Mouse (Mus musculus) neural tube, embryonic 13.5 days (tissue): ENCODE data around the gene Lrrc66. TPM values are rescaled to one million over a fixed set of nuclear protein-coding genes. Genes with fewer than 3 reads are reported as not detected.

Source experiments
- ATAC-seq: fragments of 200-750 bp; cut with Nextera tagmentation; 2 replicates; pipeline ENCODE4 v1.8.0; 2017; ENCODE audit warnings: low read depth, mild to moderate bottlenecking, moderate TSS enrichment, moderate library complexity
- H3K27ac ChIP-seq: fragments of 300-500 bp; sonication (generic); replicated peaks from 2 replicates; pipeline ENCODE4 v1.5.1; 2015; ENCODE audit warnings: moderate library complexity, mild to moderate bottlenecking, inconsistent platforms
- H3K27me3 ChIP-seq: fragments of 300-500 bp; sonication (generic); 2 replicates; pipeline ENCODE4 v1.6.1; 2015; ENCODE audit warnings: mild to moderate bottlenecking, inconsistent platforms
- H3K36me3 ChIP-seq: fragments of 300-500 bp; sonication (generic); 2 replicates; pipeline ENCODE4 v1.6.1; 2015; ENCODE audit warnings: mild to moderate bottlenecking, inconsistent platforms
- H3K4me1 ChIP-seq: fragments of 300-500 bp; sonication (generic); replicated peaks from 2 replicates; pipeline ENCODE4 v1.6.1; 2015; ENCODE audit warnings: inconsistent platforms
- H3K4me2 ChIP-seq: fragments of 300-500 bp; sonication (generic); 2 replicates; pipeline ENCODE4 v1.6.1; 2015; ENCODE audit warnings: inconsistent platforms, mild to moderate bottlenecking, moderate library complexity
- H3K4me3 ChIP-seq: fragments of 300-500 bp; sonication (generic); 2 replicates; pipeline ENCODE4 v1.5.1; 2015; ENCODE audit warnings: mild to moderate bottlenecking, inconsistent platforms
- H3K9ac ChIP-seq: fragments of 300-500 bp; sonication (generic); 2 replicates; pipeline ENCODE4 v1.6.1; 2015; ENCODE audit warnings: moderate library complexity, mild to moderate bottlenecking, inconsistent platforms
- H3K9me3 ChIP-seq: fragments of 300-500 bp; sonication (generic); 2 replicates; pipeline ENCODE4 v1.6.1; 2016; ENCODE audit warnings: inconsistent platforms
- WGBS: fragments of 180-500 bp; shearing (Covaris S2); methylation state at CpG from one replicate; pipeline ENCODE4 v1.1.7; 2015; 5-methylcytosine and 5-hydroxymethylcytosine counted together
- polyA plus RNA-seq: library from polyadenylated mRNA; unstranded; fragments of >200 nt; fragmentation: Nextera tagmentation; extraction: Ambion mirVana; gene quantifications from 2 replicates; pipeline ENCODE4 v1.2.1, GENCODE M21; 2015

The Lrrc66 gene
- polyA plus RNA-seq, 1 experiment from 2014 or later = not detected

DNA sequence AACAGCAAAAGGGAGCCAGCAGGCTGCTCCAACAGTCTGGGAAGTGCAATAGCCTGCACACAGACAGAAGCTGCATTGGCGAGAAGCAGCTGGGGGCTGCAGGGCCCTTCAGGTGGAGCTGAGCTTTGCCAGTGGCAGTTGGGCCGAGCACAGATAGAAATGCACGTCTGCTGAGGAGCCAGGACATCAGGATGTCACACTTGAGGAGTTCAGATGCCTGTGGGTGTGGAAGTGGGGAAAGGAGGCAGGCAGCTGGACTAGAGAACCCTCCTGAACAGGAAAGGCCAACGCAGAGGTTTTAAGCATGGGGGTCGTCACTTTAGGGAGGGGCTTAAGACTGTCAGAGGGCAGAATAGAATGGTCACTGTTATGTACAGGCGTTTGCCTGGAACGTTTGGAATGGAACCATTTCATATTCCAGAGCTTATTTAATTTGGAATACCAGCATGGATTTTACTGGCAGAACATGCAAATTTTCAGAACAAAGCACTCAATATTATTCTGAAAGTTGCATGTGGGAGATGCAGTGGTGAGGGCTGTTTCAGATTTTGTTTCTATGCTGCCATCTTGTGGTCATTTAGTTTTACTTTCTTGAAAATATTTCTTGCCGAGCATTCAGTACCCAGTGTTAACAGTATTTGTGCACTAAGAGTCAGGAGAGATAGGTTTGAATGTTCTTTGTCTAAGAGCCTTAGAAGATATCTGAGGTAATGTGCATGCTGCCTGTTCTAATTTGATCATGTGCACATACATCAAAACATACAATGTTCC is 5.2 kb upstream of the Lrrc66 start:
- Histone ChIP-seq H3K36me3 (peaks cover 50% of the 10 kb centered on the region), H3K9ac (no peak overlapping the region), H3K9me3 (0 out of 2 replicates have a peak, but pooled peaks cover 5% of the 10 kb centered on the region)

DNA sequence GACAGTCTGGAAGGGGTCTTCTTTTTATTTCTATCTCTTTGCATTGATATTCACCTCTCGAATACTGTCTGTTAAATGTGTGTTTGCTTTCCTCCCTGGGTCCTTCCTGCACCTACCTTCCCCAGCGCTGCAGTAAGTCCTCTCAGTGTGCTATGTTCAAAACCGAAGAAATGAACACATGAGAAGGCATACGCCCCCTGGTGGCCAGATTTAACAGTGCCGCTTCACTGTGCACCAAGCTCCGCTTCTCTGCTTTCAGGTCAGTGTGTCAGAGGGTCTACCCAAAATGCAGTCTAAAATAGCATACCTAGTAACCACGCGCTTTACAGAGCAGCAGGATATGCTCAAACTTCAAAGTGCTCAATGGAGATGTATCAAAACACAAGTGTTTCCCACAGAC is 815 bp upstream of the Lrrc66 start:
- H3K9ac ChIP-seq = no peak overlapping the region
- H3K4me2 ChIP-seq = no peak overlapping the region
- no peak for ATAC-seq
- 58% methylated on average over 8 of the region's 8 CpGs for WGBS
- H3K27ac ChIP-seq = no peak overlapping the region
- 0 out of 2 replicates have a peak, but pooled peaks cover 5% of the 10 kb centered on the region for H3K9me3 ChIP-seq
- no peaks in the 10 kb centered on the region for H3K27me3 ChIP-seq
- H3K36me3 ChIP-seq = peaks cover 27% of the 10 kb centered on the region
- H3K4me3 ChIP-seq = no peak overlapping the region
- peaks cover 7% of the 10 kb centered on the region for H3K4me1 ChIP-seq

More for the DNA sequence above, 5.2 kb upstream of the Lrrc66 start:
- H3K27ac ChIP-seq = no peak overlapping the region
- 41% methylated on average over 8 of the region's 8 CpGs for WGBS
- no peaks in the 10 kb centered on the region for H3K27me3 ChIP-seq
- no peak overlapping the region for H3K4me3 ChIP-seq
- H3K4me2 ChIP-seq = no peak overlapping the region
- ATAC-seq = peak; percentile 66
- H3K4me1 ChIP-seq = no peaks in the 10 kb centered on the region

- 39% methylated on average over 10 of the region's 10 CpGs for WGBS
- Histone ChIP-seq H3K27ac (no peak overlapping the region), H3K27me3 (no peaks in the 10 kb centered on the region), H3K4me1 (peaks cover 7% of the 10 kb centered on the region), H3K4me2 (no peak overlapping the region), H3K9me3 (0 out of 2 replicates have a peak, but pooled peaks cover 5% of the 10 kb centered on the region), H3K4me3 (no peak overlapping the region), H3K9ac (no peak overlapping the region), H3K36me3 (peaks cover 22% of the 10 kb centered on the region)
- ATAC-seq = no peak
These were observed 1.2 kb downstream of the Lrrc66 start for GRCm38 (mm10) chr5:73631001-73631558.

DNA sequence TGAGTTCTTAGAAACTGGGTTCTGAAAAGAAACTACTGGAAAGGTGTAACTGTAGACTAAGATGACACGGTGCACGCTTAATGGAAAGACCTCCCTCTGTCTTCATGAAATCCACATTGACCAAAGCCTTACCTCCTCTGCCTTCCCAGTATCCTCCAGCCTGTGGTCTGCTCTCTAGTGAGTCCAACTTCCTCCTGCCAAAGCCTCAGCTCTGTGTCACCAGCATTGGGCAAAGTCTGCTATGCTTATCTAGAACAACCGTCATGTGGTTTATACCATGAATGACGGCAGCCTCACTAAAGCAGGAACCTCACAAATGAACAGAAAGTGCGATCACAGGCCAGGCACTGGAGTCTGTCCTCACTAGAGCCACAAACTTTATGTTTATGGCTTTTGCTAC is 2.2 kb downstream of the Lrrc66 start:
- Histone ChIP-seq H3K4me2 (no peak overlapping the region), H3K27me3 (no peaks in the 10 kb centered on the region), H3K4me3 (no peak overlapping the region), H3K4me1 (peaks cover 7% of the 10 kb centered on the region), H3K27ac (no peak overlapping the region), H3K36me3 (peaks cover 15% of the 10 kb centered on the region), H3K9ac (no peak overlapping the region), H3K9me3 (0 out of 2 replicates have a peak, but pooled peaks cover 5% of the 10 kb centered on the region)
- ATAC-seq = no peak
- 88% methylated on average over 5 of the region's 5 CpGs for WGBS

- ATAC-seq = no peak
- no peak overlapping the region for H3K27ac ChIP-seq
- no peak overlapping the region for H3K9ac ChIP-seq
- peaks cover 7% of the 10 kb centered on the region for H3K4me1 ChIP-seq
- 77% methylated on average over 15 of the region's 15 CpGs for WGBS
- H3K27me3 ChIP-seq = no peaks in the 10 kb centered on the region
- no peaks in the 10 kb centered on the region for H3K36me3 ChIP-seq
- no peak overlapping the region for H3K4me3 ChIP-seq
- H3K4me2 ChIP-seq = no peak overlapping the region
- no peaks in the 10 kb centered on the region for H3K9me3 ChIP-seq
These were observed 4.3 kb downstream of the Lrrc66 start for GRCm38 (mm10) chr5:73627991-73628390.

GRCm38 (mm10) chr5:73627559-73627958 is 4.8 kb downstream of the Lrrc66 start:
- WGBS = 64% methylated on average over 4 of the region's 4 CpGs
- H3K27me3 ChIP-seq = no peaks in the 10 kb centered on the region
- no peak overlapping the region for H3K4me2 ChIP-seq
- peaks cover 7% of the 10 kb centered on the region for H3K4me1 ChIP-seq
- H3K4me3 ChIP-seq = no peak overlapping the region
- no peaks in the 10 kb centered on the region for H3K36me3 ChIP-seq
- ATAC-seq = no peak
- H3K9ac ChIP-seq = no peak overlapping the region
- no peak overlapping the region for H3K27ac ChIP-seq
- no peaks in the 10 kb centered on the region for H3K9me3 ChIP-seq

DNA sequence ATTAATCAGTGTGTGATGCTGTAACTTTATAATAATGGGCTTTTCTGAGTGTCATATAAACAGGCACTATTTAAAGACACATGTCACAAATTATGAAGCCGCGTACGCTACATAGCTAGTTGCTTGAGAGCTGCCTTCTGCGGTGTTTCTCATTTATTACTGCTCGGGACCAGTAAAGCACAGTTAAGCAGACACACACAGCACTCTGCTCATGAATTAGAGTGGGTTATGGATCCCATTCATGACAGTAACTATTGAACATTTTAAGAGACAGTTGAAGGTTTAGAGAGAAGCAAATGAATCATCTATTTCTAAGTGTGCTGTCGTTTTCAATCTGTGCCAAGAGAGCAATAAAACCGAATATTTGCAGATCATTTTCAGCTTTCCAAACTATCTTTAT is 5.5 kb downstream of the Lrrc66 start:
- H3K4me3 ChIP-seq = no peak overlapping the region
- no peaks in the 10 kb centered on the region for H3K27me3 ChIP-seq
- H3K27ac ChIP-seq = no peak overlapping the region
- WGBS = 61% methylated on average over 7 of the region's 7 CpGs
- peak; percentile 53; the same call in 1 of the 2 replicates for ATAC-seq
- peaks cover 7% of the 10 kb centered on the region for H3K4me1 ChIP-seq
- no peak overlapping the region for H3K9ac ChIP-seq
- H3K4me2 ChIP-seq = no peak overlapping the region
- no peaks in the 10 kb centered on the region for H3K36me3 ChIP-seq
- no peaks in the 10 kb centered on the region for H3K9me3 ChIP-seq

GRCm38 (mm10) chr5:73625505-73625904 is 6.8 kb downstream of the Lrrc66 start:
- no peaks in the 10 kb centered on the region for H3K36me3 ChIP-seq
- no peak overlapping the region for H3K4me3 ChIP-seq
- ATAC-seq = no peak
- H3K9me3 ChIP-seq = no peaks in the 10 kb centered on the region
- 76% methylated on average over 1 of the region's 1 CpGs for WGBS
- H3K27me3 ChIP-seq = no peaks in the 10 kb centered on the region
- no peak overlapping the region for H3K9ac ChIP-seq
- H3K4me1 ChIP-seq = no peaks in the 10 kb centered on the region
- H3K27ac ChIP-seq = no peak overlapping the region
- H3K4me2 ChIP-seq = no peak overlapping the region

GRCm38 (mm10) chr5:73618969-73619368 is 13.4 kb downstream of the Lrrc66 start:
- ATAC-seq = no peak
- 93% methylated on average over 1 of the region's 1 CpGs for WGBS
- H3K4me3 ChIP-seq = no peak overlapping the region

DNA sequence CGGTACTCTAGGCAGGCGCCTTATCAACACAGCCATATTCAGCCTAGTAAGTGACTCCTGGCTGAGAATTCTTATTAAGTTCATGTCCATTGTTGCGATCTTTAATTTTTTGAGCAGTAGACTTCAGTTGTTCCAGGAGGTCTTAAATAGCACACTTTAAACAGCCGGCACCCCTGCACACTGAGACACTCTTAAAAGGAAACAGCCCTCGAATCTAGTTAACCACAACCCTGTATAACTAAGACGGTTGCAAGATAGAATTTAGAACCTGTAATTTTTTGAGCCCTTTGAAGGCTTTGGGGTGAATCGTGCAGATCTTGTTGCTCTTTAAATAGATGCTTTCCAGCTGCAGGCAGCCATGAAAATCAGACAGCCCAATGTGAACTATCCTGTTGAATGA is 17.1 kb downstream of the Lrrc66 start:
- Histone ChIP-seq H3K4me3 (no peak overlapping the region), H3K4me1 (no peaks in the 10 kb centered on the region), H3K9me3 (peaks cover 5% of the 10 kb centered on the region; the same call in 1 of the 2 replicates), H3K27me3 (no peaks in the 10 kb centered on the region), H3K27ac (no peak overlapping the region), H3K36me3 (no peaks in the 10 kb centered on the region), H3K4me2 (no peak overlapping the region), H3K9ac (no peak overlapping the region)
- 83% methylated on average over 7 of the region's 7 CpGs for WGBS
- no peak for ATAC-seq

More at GRCm38 (mm10) chr5:73618969-73619368, 13.4 kb downstream of the Lrrc66 start:
- Histone ChIP-seq H3K4me1 (no peaks in the 10 kb centered on the region), H3K9me3 (no peaks in the 10 kb centered on the region), H3K4me2 (no peak overlapping the region), H3K27me3 (no peaks in the 10 kb centered on the region), H3K27ac (no peak overlapping the region), H3K36me3 (no peaks in the 10 kb centered on the region), H3K9ac (no peak overlapping the region)

DNA sequence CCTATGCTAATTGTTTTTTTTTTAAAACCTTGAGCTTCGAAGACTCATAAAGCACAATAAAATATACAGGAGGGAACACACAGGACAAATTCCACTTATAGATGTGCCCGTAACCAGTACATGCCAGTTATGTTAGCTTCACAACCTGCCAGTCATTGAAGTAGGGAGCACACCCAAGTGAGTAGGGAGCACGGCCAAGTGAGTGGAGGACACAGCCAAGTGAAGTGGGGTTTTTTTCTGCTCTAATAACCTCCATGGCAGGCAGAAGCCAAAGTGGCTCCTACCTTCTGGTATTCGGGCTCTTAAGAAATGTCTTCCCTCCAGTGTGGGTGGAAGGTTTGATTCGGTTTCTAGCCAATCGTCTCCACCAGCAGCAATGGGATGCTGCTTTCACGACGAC is 19.0 kb downstream of the Lrrc66 start:
- no peaks in the 10 kb centered on the region for H3K36me3 ChIP-seq
- H3K27ac ChIP-seq = no peak overlapping the region
- H3K9ac ChIP-seq = no peak overlapping the region
- no peak overlapping the region for H3K4me3 ChIP-seq
- no peak for ATAC-seq
- no peak overlapping the region for H3K4me2 ChIP-seq
- 87% methylated on average over 8 of the region's 8 CpGs for WGBS
- peaks cover 9% of the 10 kb centered on the region; the same call in 1 of the 2 replicates for H3K9me3 ChIP-seq
- H3K4me1 ChIP-seq = no peaks in the 10 kb centered on the region
- H3K27me3 ChIP-seq = no peaks in the 10 kb centered on the region

- 94% methylated on average over 4 of the region's 4 CpGs for WGBS
- ATAC-seq = no peak
- H3K4me3 ChIP-seq = no peak overlapping the region
- H3K9me3 ChIP-seq = peaks cover 9% of the 10 kb centered on the region; the same call in 1 of the 2 replicates
- H3K4me1 ChIP-seq = no peaks in the 10 kb centered on the region
- no peak overlapping the region for H3K27ac ChIP-seq
- no peaks in the 10 kb centered on the region for H3K27me3 ChIP-seq
- H3K9ac ChIP-seq = no peak overlapping the region
- H3K4me2 ChIP-seq = no peak overlapping the region
- H3K36me3 ChIP-seq = no peaks in the 10 kb centered on the region
These were observed 21.3 kb downstream of the Lrrc66 start for GRCm38 (mm10) chr5:73611071-73611470.
